Mouse (Mus musculus): ENCODE data around the gene Atl1.

DNA sequence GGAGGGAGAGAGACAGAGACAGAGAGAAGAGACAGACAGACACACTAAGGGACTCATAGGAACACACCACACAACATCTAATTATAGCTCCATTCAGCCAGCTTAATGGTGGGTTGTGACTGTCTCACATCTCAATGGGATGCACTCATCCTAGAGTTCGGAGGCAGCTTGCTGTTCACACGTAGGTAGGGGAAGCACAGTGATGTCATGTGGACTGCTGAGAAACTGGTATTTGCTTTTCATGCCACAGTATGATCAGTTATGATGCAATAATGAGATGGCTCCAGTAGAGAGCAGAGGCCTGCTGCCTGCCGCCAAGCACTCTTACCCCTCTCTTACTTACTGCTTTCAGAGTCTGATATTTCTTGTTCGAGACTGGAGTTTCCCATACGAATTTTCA, 53.4 kb downstream of the Atl1 start:
- TF ChIP-seq POLR2A (IDR thresholded peaks at IDR 0.05; ENCODE audit: extremely low read depth, insufficient read depth, low read length) (no peak), CTCF (IDR thresholded peaks at IDR 0.05; ENCODE audit: extremely low read depth, insufficient read depth, low read length) (no peak)
